In the genomic region with DNA sequence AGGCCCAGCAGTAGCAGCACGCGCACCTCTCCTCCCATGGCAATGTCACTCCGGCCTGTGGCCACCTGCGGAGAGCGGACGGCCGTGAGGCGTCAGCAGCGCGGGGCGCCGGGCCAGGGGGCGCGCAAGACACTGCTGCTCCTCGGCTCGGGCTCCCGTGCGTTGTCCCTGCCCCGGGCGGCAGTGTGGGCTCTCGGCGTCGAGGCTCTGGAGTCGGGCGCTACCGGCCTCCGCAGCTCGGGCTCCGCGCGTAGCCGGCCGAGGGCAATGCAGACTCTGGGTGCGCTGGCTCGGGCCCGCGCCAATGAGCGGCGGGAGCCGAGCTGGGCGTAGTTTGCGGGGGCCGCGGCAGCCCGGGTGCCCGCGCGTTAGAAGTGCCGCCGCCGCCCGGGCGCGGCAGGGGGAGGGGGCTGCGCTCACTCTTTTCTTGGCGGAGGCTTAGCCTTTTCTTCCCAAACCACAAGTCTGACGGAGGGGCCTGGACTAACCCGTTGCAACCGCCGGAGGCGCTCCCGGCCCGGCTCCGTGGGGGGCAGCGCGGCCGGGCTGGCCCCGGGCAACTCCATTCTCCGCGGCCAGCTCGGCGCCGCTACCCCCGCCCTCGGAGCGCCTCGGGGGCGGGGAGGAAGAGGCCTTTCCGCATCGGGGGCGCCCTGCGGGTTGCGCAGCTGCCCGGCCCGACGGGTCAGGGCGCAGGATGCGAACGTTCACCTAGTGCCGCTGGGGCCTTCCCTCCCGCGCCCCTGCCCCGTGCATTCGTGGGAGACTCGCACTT, we compare ENCODE assay signal across 8 mouse cellular contexts. TPM values are rescaled to one million over a fixed set of nuclear protein-coding genes. Genes with fewer than 3 reads are reported as not detected.
DNase-seq lines count a peak whose midpoint lies in the region; ATAC-seq and TF ChIP-seq lines count a peak whose summit lies in the region.

No protein-coding gene starts in this region.

- peak overlapping the region; percentile 51 for H3K4me2 ChIP-seq in hindbrain, embryonic 14.5 days (replicated peaks)

- TF ChIP-seq POLR2A in liver, adult 2 months (IDR thresholded peaks at IDR 0.05; ENCODE audit: extremely low read depth, insufficient read depth, low read length), result no peak

- H3K36me3 ChIP-seq in hindbrain, embryonic 14.5 days (replicated peaks; ENCODE audit: control insufficient read depth, insufficient read depth), result no peaks in the 10 kb centered on the region
- H3K36me3 ChIP-seq in liver, adult 2 months (ENCODE audit: control insufficient read depth, insufficient read depth, low read length), result no peaks in the 10 kb centered on the region

- H3K27me3 ChIP-seq in hindbrain, embryonic 14.5 days (ENCODE audit: control insufficient read depth, insufficient read depth, low read length), result peaks cover 72% of the 10 kb centered on the region
- no peaks in the 10 kb centered on the region for H3K27me3 ChIP-seq in liver, adult 2 months (ENCODE audit: control insufficient read depth, insufficient read depth, low read length)

- no peak overlapping the region for H3K9ac ChIP-seq in hindbrain, embryonic 14.5 days
- peak overlapping the region; percentile 86 for H3K9ac ChIP-seq in liver, adult 2 months (ENCODE audit: low read depth, low read length)

- no peaks in the 10 kb centered on the region for H3K79me2 ChIP-seq in liver, adult 2 months (ENCODE audit: control insufficient read depth, insufficient read depth, low read length)

- H3K9me3 ChIP-seq in hindbrain, embryonic 14.5 days (ENCODE audit: control insufficient read depth, low read length), result no peaks in the 10 kb centered on the region

- under 1% methylated on average over 92 of the region's 95 CpGs for WGBS in hindbrain, embryonic 14.5 days
- WGBS in liver, adult 2 months, result 1% methylated on average over 85 of the region's 95 CpGs

- H3K4me1 ChIP-seq in hindbrain, embryonic 14.5 days (replicated peaks; ENCODE audit: control insufficient read depth, insufficient read depth, low read length), result peaks cover 17% of the 10 kb centered on the region
- H3K4me1 ChIP-seq in liver, adult 2 months (ENCODE audit: control insufficient read depth, insufficient read depth, low read length), result 0 out of 2 replicates have a peak, but pooled peaks cover 3% of the 10 kb centered on the region

- peak; percentile 66; the same call in 1 of the 2 replicates for ATAC-seq in hindbrain, embryonic 14.5 days (ENCODE audit: low FRiP score)

- peak; percentile 47 for DNase-seq in left cerebral cortex, postnatal 4 days
- DNase-seq in left cerebral cortex, postnatal 14 days (ENCODE audit: low spot score in 2 of 2), result no peak
- peak; percentile 68 for DNase-seq in embryo, embryonic 9.5 days (ENCODE audit: extremely low spot score)
- no peak for DNase-seq in hindbrain, embryonic 14.5 days (ENCODE audit: low spot score)
- peak; percentile 38 for DNase-seq in liver, adult 2 months (ENCODE audit: extremely low read depth, low read depth, low spot score)
- DNase-seq in naive thymus-derived CD4-positive, alpha-beta T cell, adult 2 months (ENCODE audit: low read depth), result peak; percentile 42
- DNase-seq in frontal cortex, postnatal 10 days (ENCODE audit: low spot score in 2 of 2), result no peak
- no peak for DNase-seq in c-Kit-positive CD71-positive TER-119-positive erythroid progenitor cells, embryonic 14.5 days (ENCODE audit: low spot score)

- intact Hi-C loops in left cerebral cortex, postnatal 4 days (cut with DNase I), result loop anchor here (5.0 kb wide), 1 partner anchor 52 kb away; a partner anchor contains a TSS
- intact Hi-C loops in left cerebral cortex, postnatal 14 days (cut with DNase I), result no loop called here

- H3K4me3 ChIP-seq in hindbrain, embryonic 14.5 days (replicated peaks; ENCODE audit: low read length), result peak overlapping the region; percentile 31
- H3K4me3 ChIP-seq in liver, adult 2 months (ENCODE audit: insufficient read depth, low read depth, low read length), result peak overlapping the region; percentile 59

- TF ChIP-seq CTCF in liver, adult 2 months (IDR thresholded peaks at IDR 0.05; ENCODE audit: low read depth, low read length), result peak; percentile 36

- H3K27ac ChIP-seq in hindbrain, embryonic 14.5 days, result no peak overlapping the region
- H3K27ac ChIP-seq in liver, adult 2 months (replicated peaks; ENCODE audit: insufficient read depth, low read depth, low read length), result peak overlapping the region; percentile 64

RNA-seq across cellular contexts. Expression of a gene that starts 0.5 kb away (rescaled TPM):
- total RNA-seq in left cerebral cortex, postnatal 4 days (2021), result 1 to 10 TPM; 4.7 to 7.8 TPM
- 1 to 10 TPM; 5.7 to 8.9 TPM for total RNA-seq in left cerebral cortex, postnatal 14 days (2021)
- 2.2 and 3.5 TPM in 2 replicates for polyA plus RNA-seq in hindbrain, embryonic 14.5 days (2014; fragmentation: Nextera tagmentation; extraction: Ambion mirVana)
- 29.8 and 34.9 TPM in 2 replicates for total RNA-seq in liver, adult 2 months (2014; rRNA removed)
- polyA plus RNA-seq in liver, adult 2 months (2012; rRNA removed), result 56.0 and 61.6 TPM in 2 replicates

RNA-seq across cellular contexts. Expression of a gene that starts 12.3 kb away (rescaled TPM):
- 10 to 100 TPM; 79.1 TPM for total RNA-seq in left cerebral cortex, postnatal 4 days (2021)
- total RNA-seq in left cerebral cortex, postnatal 14 days (2021), result 10 to 100 TPM; 50.0 to 59.5 TPM
- polyA plus RNA-seq in hindbrain, embryonic 14.5 days (2014; fragmentation: Nextera tagmentation; extraction: Ambion mirVana), result 123 and 136 TPM in 2 replicates
- total RNA-seq in liver, adult 2 months (2014; rRNA removed), result 49.3 and 56.6 TPM in 2 replicates
- 131 and 142 TPM in 2 replicates for polyA plus RNA-seq in liver, adult 2 months (2012; rRNA removed)

RNA-seq across cellular contexts. Expression of a gene that starts 12.5 kb away (rescaled TPM):
- total RNA-seq in left cerebral cortex, postnatal 4 days (2021), result 1 to 10 TPM; 1.0 to 2.9 TPM
- total RNA-seq in left cerebral cortex, postnatal 14 days (2021), result 1 to 10 TPM; 5.9 to 6.0 TPM
- 1.1 and 1.4 TPM in 2 replicates for polyA plus RNA-seq in hindbrain, embryonic 14.5 days (2014; fragmentation: Nextera tagmentation; extraction: Ambion mirVana)
- not detected in 2 replicates for total RNA-seq in liver, adult 2 months (2014; rRNA removed)
- not detected in 2 replicates for polyA plus RNA-seq in liver, adult 2 months (2012; rRNA removed)

RNA-seq across cellular contexts. Expression of a gene that starts 16.9 kb away (rescaled TPM):
- 1 to 10 TPM; 6.1 to 8.3 TPM for total RNA-seq in left cerebral cortex, postnatal 4 days (2021)
- 1 to 10 TPM; 3.8 to 4.0 TPM for total RNA-seq in left cerebral cortex, postnatal 14 days (2021)
- 16.8 and 17.9 TPM in 2 replicates for polyA plus RNA-seq in hindbrain, embryonic 14.5 days (2014; fragmentation: Nextera tagmentation; extraction: Ambion mirVana)
- 0.47 and 2.6 TPM in 2 replicates for total RNA-seq in liver, adult 2 months (2014; rRNA removed)
- polyA plus RNA-seq in liver, adult 2 months (2012; rRNA removed), result 0.25 and 0.61 TPM in 2 replicates

RNA-seq across cellular contexts. Expression of a gene that starts 27.1 kb away (rescaled TPM):
- 10 to 100 TPM; 83.3 to 85.8 TPM for total RNA-seq in left cerebral cortex, postnatal 4 days (2021)
- total RNA-seq in left cerebral cortex, postnatal 14 days (2021), result 10 to 100 TPM; 84.3 to 94.3 TPM
- polyA plus RNA-seq in hindbrain, embryonic 14.5 days (2014; fragmentation: Nextera tagmentation; extraction: Ambion mirVana), result 35.4 and 37.8 TPM in 2 replicates
- total RNA-seq in liver, adult 2 months (2014; rRNA removed), result 41.9 and 44.2 TPM in 2 replicates
- 60.5 and 64.2 TPM in 2 replicates for polyA plus RNA-seq in liver, adult 2 months (2012; rRNA removed)

Comparison
In these comparisons a context has a peak if more than half of its experiments do, and no peak if none do; other contexts are left out.
1. DNase-seq: peak in left cerebral cortex, postnatal 4 days (single experiment), embryo, embryonic 9.5 days (single experiment), liver, adult 2 months (single experiment) and naive thymus-derived CD4-positive, alpha-beta T cell, adult 2 months (single experiment); none in left cerebral cortex, postnatal 14 days (0 of 2), hindbrain, embryonic 14.5 days (single experiment), frontal cortex, postnatal 10 days (0 of 2) and c-Kit-positive CD71-positive TER-119-positive erythroid progenitor cells, embryonic 14.5 days (single experiment).